Mouse (Mus musculus): ENCODE measurements around the gene Vmn1r90. TPM values are rescaled to one million over a fixed set of nuclear protein-coding genes. Genes with fewer than 3 reads are reported as not detected.
"Not testable (repeated sequence)": the region's sequence is repeated elsewhere in the genome, so short reads cannot be mapped to it uniquely, and the experiment has no call there.

Vmn1r90 gene
- polyA plus RNA-seq (2012; rRNA removed), result not detected in 2 replicates

DNA sequence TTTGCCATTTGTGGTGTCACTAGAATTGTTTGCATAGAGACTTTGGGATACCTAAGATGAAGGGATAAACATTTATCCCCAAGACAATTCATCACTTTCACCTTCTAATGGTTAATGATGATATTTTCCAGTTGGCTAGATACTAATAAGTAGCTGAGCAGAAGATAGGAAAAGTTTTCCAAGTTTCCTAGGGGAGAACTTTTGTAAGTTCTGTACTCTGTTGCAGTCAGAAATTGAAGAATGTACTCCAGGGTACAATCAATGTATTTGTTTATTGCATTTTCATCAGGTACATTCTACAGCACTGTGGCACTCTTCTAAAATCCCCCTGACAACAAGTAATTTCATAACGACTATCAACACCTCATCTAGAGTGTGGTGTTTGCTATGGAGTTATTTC, at the start of gene Vmn1r90:
Gene Vmn1r90, minus strand, starts transcription at position 101 of the 400 bp plus-strand sequence.
- Histone ChIP-seq H3K4me3 (ENCODE audit: extremely low read depth, insufficient read depth, insufficient read length) (no peak within 1 kb of the TSS), H3K27me3 (ENCODE audit: control insufficient read depth, insufficient read depth, low read length) (no peaks in the 10 kb centered on the region), H3K27ac (ENCODE audit: insufficient read depth, low read length) (no peak within 1 kb of the TSS), H3K36me3 (ENCODE audit: control insufficient read depth, insufficient read depth, low read length) (no peaks in the 10 kb centered on the region), H3K4me1 (ENCODE audit: control insufficient read depth, insufficient read depth, insufficient read length) (no peaks in the 10 kb centered on the region)
- DNase-seq (ENCODE audit: low read depth in 1 of 2, low spot score in 2 of 2), result no peak
- TF ChIP-seq CTCF (IDR thresholded peaks at IDR 0.05; ENCODE audit: extremely low read depth, insufficient read depth, insufficient read length, insufficient replicate concordance) (no peak), POLR2A (IDR thresholded peaks at IDR 0.05; ENCODE audit: low read depth, low read length) (no peak)
- 43% methylated on average over 1 of the region's 1 CpGs for WGBS

DNA sequence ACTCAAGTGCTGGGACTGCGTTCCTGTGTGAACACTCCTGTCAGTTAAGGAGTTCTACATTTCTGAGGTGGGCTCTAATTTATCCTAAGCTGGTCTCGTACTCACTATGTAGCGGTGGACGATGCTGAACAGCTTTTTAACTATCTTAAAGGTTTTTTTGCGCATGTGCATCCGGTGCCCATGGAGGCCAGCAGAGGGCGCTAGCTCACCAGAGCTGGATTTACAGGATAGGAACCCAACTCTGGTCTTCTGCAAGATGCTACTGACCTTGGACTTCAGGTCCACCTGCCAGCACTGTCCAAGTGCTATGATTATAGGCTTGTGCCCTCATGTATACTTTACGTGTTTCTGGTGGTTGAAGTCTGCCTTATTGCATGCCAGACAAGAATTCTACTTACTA, 29.7 kb upstream of the Vmn1r90 start:
- not testable (repeated sequence) for H3K27ac ChIP-seq (ENCODE audit: insufficient read depth, low read length); DNase-seq (ENCODE audit: low read depth in 1 of 2, low spot score in 2 of 2)
- 61% methylated on average over 8 of the region's 8 CpGs for WGBS

DNA sequence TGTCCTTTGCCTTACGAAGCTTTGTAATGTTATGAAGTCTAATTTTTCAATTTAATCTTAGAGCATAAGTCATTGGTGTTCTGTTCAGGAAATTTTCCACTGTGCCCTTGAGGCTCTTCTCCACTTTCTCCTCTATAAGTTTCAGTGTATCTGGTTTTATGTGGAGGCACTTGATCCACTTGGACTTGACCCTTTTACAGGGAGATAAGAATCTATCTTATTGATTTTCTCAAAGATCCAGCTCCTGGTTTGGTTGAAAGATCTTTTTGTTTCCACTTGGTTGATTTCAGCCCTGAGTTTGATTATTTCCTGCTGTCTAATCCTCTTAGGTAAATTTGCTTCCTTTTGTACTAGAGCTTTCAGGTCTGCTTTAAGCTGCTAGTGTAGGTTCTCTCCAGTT, 11.0 kb downstream of the Vmn1r90 start:
- H3K27ac ChIP-seq (ENCODE audit: insufficient read depth, low read length), result no peak overlapping the region
- H3K4me3 ChIP-seq (ENCODE audit: extremely low read depth, insufficient read depth, insufficient read length), result no peak overlapping the region
- 88% methylated on average over 1 of the region's 1 CpGs for WGBS
- H3K4me1 ChIP-seq (ENCODE audit: control insufficient read depth, insufficient read depth, insufficient read length), result no peaks in the 10 kb centered on the region
- DNase-seq (ENCODE audit: low read depth in 1 of 2, low spot score in 2 of 2), result no peak
- H3K36me3 ChIP-seq (ENCODE audit: control insufficient read depth, insufficient read depth, low read length), result no peaks in the 10 kb centered on the region
- TF ChIP-seq CTCF (IDR thresholded peaks at IDR 0.05; ENCODE audit: extremely low read depth, insufficient read depth, insufficient read length, insufficient replicate concordance), result no peak
- TF ChIP-seq POLR2A (IDR thresholded peaks at IDR 0.05; ENCODE audit: low read depth, low read length), result no peak
- H3K27me3 ChIP-seq (ENCODE audit: control insufficient read depth, insufficient read depth, low read length), result no peaks in the 10 kb centered on the region

More for the DNA sequence above, 29.7 kb upstream of the Vmn1r90 start:
- H3K4me1 ChIP-seq (ENCODE audit: control insufficient read depth, insufficient read depth, insufficient read length); H3K4me3 ChIP-seq (ENCODE audit: extremely low read depth, insufficient read depth, insufficient read length); H3K36me3 ChIP-seq (ENCODE audit: control insufficient read depth, insufficient read depth, low read length); H3K27me3 ChIP-seq (ENCODE audit: control insufficient read depth, insufficient read depth, low read length): not testable (repeated sequence)

DNA sequence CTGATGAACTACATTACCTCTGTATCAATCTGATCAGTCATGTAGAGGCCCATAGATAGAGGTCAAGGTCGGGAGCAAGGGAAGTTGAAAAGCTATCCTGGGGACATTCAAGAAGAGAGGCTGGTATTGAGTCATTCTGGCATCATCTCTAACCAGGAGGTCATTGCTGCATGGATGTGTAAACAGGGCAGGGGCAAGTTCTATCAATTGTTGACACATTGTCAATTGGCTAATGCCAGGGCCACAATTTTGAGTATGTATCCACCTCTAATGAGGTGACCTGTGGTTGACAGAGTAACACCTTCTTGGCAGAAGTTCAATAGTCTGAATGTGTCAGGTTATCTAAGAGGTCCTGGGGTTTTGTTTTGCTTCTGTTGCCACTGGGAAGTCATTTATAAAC, 38.0 kb downstream of the Vmn1r90 start:
- no peak overlapping the region for H3K4me3 ChIP-seq (ENCODE audit: extremely low read depth, insufficient read depth, insufficient read length)
- TF ChIP-seq CTCF (IDR thresholded peaks at IDR 0.05; ENCODE audit: extremely low read depth, insufficient read depth, insufficient read length, insufficient replicate concordance) (no peak), POLR2A (IDR thresholded peaks at IDR 0.05; ENCODE audit: low read depth, low read length) (no peak)
- no peaks in the 10 kb centered on the region for H3K4me1 ChIP-seq (ENCODE audit: control insufficient read depth, insufficient read depth, insufficient read length)
- DNase-seq (ENCODE audit: low read depth in 1 of 2, low spot score in 2 of 2), result no peak
- H3K27ac ChIP-seq (ENCODE audit: insufficient read depth, low read length), result no peak overlapping the region
- no peaks in the 10 kb centered on the region for H3K36me3 ChIP-seq (ENCODE audit: control insufficient read depth, insufficient read depth, low read length)
- no peaks in the 10 kb centered on the region for H3K27me3 ChIP-seq (ENCODE audit: control insufficient read depth, insufficient read depth, low read length)
- WGBS, result 63% methylated on average over 1 of the region's 1 CpGs

DNA sequence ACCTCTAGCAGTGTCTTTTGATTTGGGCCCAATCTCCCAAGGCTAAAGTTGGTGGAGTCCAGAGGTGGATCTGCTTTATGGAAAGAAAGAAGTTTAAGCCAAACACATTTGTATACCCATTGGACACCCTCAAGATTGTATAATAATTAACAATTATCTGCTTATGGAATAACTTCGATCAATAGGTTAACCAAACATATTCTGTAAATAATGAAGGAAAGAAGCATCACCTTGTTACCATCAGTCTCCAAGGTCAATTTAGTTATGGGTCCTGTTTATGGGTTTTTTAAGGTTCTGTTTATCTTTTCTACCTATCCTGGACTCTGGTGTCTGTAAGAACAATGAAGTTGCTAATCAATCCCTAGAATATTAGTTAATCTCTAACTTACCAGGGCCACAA, 40.7 kb downstream of the Vmn1r90 start:
- no peak overlapping the region for H3K27ac ChIP-seq (ENCODE audit: insufficient read depth, low read length)

DNA sequence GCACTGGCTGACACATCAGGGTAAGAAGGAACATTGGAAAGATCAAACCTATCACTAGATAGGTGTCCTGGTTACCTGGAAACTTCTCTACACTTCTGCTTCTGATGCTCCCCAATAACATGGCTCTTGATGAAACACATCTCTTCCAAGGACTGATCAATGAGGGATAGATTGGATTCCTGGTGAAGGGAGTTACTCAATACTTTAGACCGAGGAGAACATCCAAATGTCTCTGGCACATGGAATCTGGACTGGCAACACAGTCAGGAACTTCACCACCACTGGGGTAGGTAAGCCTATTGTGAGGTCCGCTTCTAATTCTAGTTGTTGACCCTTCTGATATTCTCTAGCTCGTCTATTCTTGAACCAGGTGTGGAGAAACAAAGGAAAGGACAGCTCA, 45.0 kb downstream of the Vmn1r90 start:
- TF ChIP-seq POLR2A (IDR thresholded peaks at IDR 0.05; ENCODE audit: low read depth, low read length), result no peak
- TF ChIP-seq CTCF (IDR thresholded peaks at IDR 0.05; ENCODE audit: extremely low read depth, insufficient read depth, insufficient read length, insufficient replicate concordance), result no peak
- Histone ChIP-seq H3K4me3 (ENCODE audit: extremely low read depth, insufficient read depth, insufficient read length) (no peak overlapping the region), H3K27me3 (ENCODE audit: control insufficient read depth, insufficient read depth, low read length) (no peaks in the 10 kb centered on the region), H3K4me1 (ENCODE audit: control insufficient read depth, insufficient read depth, insufficient read length) (no peaks in the 10 kb centered on the region), H3K27ac (ENCODE audit: insufficient read depth, low read length) (no peak overlapping the region), H3K36me3 (ENCODE audit: control insufficient read depth, insufficient read depth, low read length) (no peaks in the 10 kb centered on the region)
- no peak for DNase-seq (ENCODE audit: low read depth in 1 of 2, low spot score in 2 of 2)
- 73% methylated on average over 3 of the region's 3 CpGs for WGBS

More for the DNA sequence above, 40.7 kb downstream of the Vmn1r90 start:
- H3K27me3 ChIP-seq (ENCODE audit: control insufficient read depth, insufficient read depth, low read length), result no peaks in the 10 kb centered on the region
- no peaks in the 10 kb centered on the region for H3K36me3 ChIP-seq (ENCODE audit: control insufficient read depth, insufficient read depth, low read length)
- H3K4me3 ChIP-seq (ENCODE audit: extremely low read depth, insufficient read depth, insufficient read length), result no peak overlapping the region
- 86% methylated on average over 1 of the region's 1 CpGs for WGBS
- DNase-seq (ENCODE audit: low read depth in 1 of 2, low spot score in 2 of 2), result no peak
- no peak for TF ChIP-seq CTCF (IDR thresholded peaks at IDR 0.05; ENCODE audit: extremely low read depth, insufficient read depth, insufficient read length, insufficient replicate concordance)
- no peak for TF ChIP-seq POLR2A (IDR thresholded peaks at IDR 0.05; ENCODE audit: low read depth, low read length)
- no peaks in the 10 kb centered on the region for H3K4me1 ChIP-seq (ENCODE audit: control insufficient read depth, insufficient read depth, insufficient read length)

Other genes with a start within 250 kb of the Vmn1r90 start
- not detected in 2 replicates for gene Obox8, start 229.9 kb downstream of the Vmn1r90 start, polyA plus RNA-seq (2012; rRNA removed)
- not detected in 2 replicates for gene Sult2a8, start 116.7 kb downstream of the Vmn1r90 start, polyA plus RNA-seq (2012; rRNA removed)
- not detected in 2 replicates for gene Sult2a7, start 69.3 kb downstream of the Vmn1r90 start, polyA plus RNA-seq (2012; rRNA removed)
- not detected in 2 replicates for gene Obox7, start 96.0 kb upstream of the Vmn1r90 start, polyA plus RNA-seq (2012; rRNA removed)